Mouse (Mus musculus): Measurements from ENCODE around the gene Acta1. TPM values are rescaled to one million over a fixed set of nuclear protein-coding genes. Genes with fewer than 3 reads are reported as not detected.

Acta1 gene
- polyA plus RNA-seq, 1 experiment from 2014 or later = 6.6 TPM

Other genes with a start within 250 kb of the Acta1 start
- 11.3 and 11.8 TPM in 2 replicates for gene Rhou, start 240.8 kb downstream of the Acta1 start, polyA plus RNA-seq (2015; fragmentation: Nextera tagmentation; extraction: Ambion mirVana)
- gene Rab4a, start 88.8 kb downstream of the Acta1 start, polyA plus RNA-seq (2015; fragmentation: Nextera tagmentation; extraction: Ambion mirVana) = 73.5 and 76.3 TPM in 2 replicates
- 5.4 and 6.0 TPM in 2 replicates for gene Ccsap, start 34.5 kb downstream of the Acta1 start, polyA plus RNA-seq (2015; fragmentation: Nextera tagmentation; extraction: Ambion mirVana)
- 22.8 and 22.9 TPM in 2 replicates for gene Nup133, start 54.5 kb upstream of the Acta1 start, polyA plus RNA-seq (2015; fragmentation: Nextera tagmentation; extraction: Ambion mirVana)
- 15.6 and 16.8 TPM in 2 replicates for gene Abcb10, start 88.4 kb upstream of the Acta1 start, polyA plus RNA-seq (2015; fragmentation: Nextera tagmentation; extraction: Ambion mirVana)
- 24.6 and 25.9 TPM in 2 replicates for gene Taf5l, start 126.6 kb upstream of the Acta1 start, polyA plus RNA-seq (2015; fragmentation: Nextera tagmentation; extraction: Ambion mirVana)
- gene Urb2, start 126.8 kb upstream of the Acta1 start, polyA plus RNA-seq (2015; fragmentation: Nextera tagmentation; extraction: Ambion mirVana) = 3.5 and 4.1 TPM in 2 replicates